Mouse (Mus musculus) lung, adult 18-20 months (tissue): ENCODE measurements around the gene Vav1.

Source experiments
- DNase-seq, 2 experiments: peaks; one replicate each; pipeline ENCODE4 v3.0.0; 2022; ENCODE audit warnings: mixed read lengths in 2 of 2

Vav1 gene

DNA sequence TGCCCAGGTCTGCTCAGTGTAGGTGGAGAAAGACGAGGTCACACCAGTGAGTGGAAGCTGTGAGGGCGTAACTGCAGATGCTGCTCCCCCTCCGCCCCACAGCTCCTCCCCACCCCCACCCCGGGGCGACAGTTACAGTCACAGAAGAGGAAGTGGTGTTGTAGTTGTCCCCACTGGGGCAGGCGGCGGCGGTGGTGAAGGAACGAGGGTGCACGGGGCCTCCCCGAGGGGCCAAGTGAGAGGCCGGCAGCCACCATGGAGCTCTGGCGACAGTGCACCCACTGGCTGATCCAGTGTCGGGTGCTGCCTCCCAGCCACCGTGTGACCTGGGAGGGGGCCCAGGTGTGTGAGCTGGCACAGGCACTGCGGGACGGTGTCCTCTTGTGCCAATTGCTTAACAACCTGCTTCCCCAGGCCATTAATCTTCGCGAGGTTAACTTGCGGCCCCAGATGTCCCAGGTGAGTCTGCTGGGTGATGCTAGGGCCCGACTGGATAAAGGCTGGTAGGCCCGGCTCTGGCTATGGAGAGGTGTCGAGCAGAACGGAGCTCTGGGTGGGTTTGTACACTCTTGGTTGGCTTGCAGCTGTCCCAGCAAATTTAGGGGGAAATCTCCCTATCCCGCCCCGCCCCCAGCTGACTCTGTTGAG is at the start of gene Vav1:
TSS of gene Vav1 (plus strand) at position 158 of the 648 bp plus-strand sequence.
- peak; percentile 54 to 65 for DNase-seq

DNA sequence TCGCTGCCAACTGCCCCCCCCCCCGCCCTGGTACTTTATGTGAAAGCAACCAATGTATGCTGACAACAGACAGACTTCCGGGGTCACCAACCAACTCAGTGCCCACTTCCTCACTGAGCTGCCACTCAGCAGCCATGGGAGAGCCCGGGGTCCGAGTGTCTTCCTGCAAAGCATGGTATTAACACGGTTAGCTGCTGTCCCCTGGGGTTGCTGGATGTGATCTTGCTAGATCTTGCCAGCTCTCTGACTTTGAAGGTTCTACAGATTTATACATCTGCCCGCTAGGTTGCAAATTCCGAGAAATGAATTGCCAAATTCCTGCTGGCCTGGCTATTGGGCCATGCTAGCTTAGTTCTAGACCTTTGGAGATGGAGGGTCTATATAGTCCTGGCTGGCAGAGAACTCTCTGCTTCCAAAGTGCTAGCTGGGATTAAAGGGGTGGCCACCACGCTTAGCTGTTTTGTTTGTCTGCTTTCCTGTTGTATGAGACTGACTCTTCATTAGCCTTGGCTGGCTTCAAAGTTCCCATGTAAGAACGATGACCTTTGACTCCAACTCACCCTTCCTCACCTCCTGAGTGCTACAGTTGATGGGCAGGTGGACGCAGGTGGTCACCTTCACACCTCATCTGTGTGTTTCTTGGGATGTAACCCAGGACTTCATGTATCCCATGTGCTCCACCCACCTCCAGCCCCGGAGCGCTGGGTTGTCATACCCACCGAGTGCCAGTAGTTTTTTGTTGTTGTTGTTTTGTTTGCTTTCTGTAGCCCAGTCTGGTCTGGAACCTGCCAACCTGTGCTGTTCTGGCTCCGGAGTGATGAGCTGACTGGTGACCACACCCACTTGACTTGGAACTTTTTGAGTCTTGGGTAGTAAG is 48.8 kb upstream of the Vav1 start:
- DNase-seq = no peak

DNA sequence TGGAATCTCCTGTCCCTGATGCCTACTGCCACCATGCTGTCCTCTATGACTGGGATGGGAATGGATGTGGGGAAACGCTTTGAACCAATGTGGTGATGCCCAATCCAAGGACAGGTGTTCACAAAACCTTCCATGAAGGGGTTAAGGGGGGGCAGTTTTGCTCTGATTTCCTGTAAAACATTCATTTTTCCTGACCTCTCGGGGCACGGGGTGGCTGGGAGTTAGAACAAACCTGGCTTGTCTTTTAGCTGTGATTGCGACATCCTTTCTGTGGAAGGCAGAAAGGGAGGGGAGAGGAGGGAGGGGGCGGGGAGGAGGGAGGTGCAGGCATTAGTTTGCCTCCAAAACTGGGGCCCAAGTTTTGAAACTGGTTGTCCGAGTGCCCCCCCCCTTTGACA is 48.2 kb upstream of the Vav1 start:
- peak; percentile 30 to 69 for DNase-seq

DNA sequence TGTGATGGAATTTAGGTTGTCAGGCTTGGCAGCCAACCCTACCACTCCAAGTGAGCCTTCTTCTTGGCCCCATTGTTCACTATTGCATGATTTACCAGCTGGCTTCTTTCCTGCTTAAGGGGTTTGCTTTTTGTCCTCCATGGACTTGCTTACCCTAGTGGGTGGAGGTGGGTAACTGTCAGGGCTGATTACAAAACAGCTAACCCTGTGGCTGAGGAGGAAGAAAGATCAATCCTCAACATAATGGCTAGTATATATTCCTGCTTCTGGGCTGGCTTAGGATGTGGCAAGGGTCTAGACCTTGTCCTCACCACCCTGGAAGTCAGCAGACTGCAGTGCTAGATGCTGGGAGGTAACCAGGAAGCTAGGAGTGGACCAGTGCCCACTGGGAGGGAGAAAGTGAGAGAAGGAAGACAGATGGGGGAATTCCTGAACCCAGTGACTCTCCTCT is 47.6 kb upstream of the Vav1 start:
- DNase-seq = peak; percentile 45 to 52

DNA sequence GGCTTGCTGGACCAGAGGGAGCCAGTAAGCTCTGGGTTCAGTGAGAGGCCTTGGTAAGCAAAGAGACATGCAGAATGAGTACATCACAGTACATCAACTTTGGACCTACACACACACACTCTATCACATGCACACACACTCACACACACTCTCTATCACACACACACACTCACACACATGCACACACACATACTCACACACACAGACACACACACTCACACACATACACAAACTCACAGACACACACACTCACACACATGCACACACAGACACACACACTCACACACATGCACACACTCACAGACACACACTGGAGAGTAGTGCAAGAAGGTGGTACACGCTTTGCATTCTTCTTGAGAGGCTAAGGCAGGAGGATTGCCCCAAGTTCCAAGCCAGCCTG is 46.7 kb upstream of the Vav1 start:
- no peak for DNase-seq

DNA sequence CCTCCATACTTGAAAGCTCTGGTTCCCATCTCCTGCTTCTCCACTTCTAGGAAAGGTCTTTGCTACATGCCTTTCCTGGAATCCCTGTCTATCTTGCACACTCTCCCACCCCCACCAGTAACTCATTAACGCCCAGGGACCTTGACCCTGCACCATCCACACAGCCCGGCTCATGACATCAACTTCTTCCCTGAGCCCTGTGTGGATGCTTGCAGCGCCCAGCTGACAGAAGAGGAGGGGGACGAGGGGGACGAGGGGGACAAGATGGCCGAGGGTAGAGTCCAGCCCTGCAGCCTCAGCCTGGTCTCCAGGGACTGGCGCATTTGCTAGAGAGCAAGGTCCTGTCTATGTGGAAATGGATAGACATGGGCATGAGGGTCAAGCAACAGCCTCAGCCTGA is 45.9 kb upstream of the Vav1 start:
- DNase-seq = no peak

DNA sequence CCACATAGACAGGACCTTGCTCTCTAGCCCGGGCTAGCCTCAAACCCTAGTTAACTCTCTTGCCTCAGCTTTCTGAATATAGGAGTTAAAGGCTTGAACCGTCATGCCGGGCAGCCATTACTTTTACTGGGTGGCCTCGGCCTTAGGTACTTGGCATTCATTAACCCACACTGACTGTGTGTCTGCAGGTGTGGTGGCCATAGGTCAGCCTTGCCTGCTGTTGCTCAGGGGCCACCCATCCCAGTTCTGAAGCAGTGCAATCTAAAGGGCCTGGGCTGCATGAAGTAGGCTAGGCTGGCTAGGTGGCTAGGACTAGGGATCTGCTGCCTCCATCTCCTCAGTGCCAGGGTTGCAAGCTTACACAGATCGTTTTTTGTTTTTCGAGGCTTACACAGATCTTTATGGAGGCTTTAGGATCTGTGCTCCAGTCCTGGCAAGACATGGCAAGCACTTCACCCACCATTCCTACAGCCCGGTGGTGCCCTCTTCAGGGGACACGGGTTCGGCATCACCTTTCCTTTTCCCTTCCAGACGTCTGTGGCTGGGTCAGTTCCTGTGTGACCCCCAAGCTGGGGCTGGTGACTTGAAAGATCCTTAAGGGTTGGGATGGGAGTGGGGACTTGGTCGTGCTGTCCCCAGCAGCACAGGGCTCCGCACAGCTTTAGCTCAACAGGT is 44.5 kb upstream of the Vav1 start:
- DNase-seq = no peak

DNA sequence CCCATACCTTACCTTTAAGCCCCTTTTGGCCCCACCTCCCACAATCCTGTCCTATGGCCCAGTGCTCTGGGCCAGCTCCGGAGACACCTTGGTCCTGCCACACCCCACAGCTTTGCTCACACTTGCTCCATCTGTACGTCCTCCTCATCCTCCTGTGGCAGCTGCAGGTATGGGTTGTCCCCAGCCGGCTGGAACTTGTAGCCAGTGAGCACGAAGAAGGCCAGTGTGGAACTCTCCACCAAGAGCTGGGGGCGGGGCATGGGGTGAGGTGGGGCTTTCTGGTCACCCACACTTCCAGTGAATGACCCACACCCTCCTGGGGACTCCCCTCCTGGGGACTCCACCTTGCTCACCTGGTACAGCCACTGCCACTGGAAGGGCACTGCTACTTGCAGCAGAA is 43.1 kb upstream of the Vav1 start:
- DNase-seq = no peak

DNA sequence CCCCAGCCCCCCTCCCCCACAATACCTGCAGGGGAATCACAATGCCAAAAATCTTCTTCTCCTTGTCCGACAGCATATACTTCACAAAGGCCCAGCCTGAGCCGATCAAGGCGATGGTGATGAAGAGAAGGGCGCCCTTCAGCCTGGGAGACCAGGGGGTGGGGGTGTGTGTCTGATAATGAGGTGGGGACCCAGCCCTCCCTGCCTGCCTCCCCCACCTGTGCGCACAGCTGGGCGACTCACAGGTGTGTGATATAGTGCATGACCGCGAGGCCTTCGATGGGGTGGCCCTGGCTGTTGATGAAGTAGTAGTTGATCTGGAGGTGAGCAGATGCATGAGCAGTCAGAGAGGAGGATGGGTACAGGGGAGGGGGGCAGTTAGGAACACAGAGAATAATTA is 41.7 kb upstream of the Vav1 start:
- DNase-seq = no peak

DNA sequence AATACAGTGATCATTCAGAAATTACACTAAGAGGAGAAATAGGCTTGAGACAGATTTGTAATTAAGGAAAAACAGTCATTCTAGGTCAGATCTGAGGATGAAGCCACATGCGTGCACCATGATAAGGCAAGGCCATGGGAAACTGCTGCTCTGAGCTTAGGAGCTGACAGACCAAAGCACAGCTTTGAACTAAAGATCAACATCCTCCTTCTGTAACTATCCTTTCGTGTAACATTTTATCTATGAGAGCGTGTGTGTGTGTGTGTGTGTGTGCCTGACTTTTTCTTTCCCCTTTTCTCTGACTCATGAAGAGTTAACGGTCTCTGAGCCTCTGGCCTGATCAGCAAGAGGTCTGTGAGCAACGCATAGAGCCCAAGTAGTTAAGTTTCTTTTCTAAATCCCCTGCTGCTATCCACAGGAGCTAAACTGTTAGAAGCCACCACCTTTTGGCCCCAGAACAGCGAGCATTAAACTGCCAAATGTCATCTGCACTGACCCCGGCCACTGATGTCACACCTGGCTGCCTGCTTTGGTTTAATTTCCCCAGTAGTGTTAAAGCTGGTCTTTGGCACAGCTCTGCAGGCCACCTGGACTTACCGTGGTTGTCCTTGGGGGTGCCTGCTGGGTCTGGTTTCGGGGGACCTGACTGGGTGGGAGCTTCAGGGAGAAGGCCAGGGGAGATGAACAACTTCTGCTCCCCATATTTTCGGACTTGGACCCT is 35.1 kb upstream of the Vav1 start:
- no peak for DNase-seq

DNA sequence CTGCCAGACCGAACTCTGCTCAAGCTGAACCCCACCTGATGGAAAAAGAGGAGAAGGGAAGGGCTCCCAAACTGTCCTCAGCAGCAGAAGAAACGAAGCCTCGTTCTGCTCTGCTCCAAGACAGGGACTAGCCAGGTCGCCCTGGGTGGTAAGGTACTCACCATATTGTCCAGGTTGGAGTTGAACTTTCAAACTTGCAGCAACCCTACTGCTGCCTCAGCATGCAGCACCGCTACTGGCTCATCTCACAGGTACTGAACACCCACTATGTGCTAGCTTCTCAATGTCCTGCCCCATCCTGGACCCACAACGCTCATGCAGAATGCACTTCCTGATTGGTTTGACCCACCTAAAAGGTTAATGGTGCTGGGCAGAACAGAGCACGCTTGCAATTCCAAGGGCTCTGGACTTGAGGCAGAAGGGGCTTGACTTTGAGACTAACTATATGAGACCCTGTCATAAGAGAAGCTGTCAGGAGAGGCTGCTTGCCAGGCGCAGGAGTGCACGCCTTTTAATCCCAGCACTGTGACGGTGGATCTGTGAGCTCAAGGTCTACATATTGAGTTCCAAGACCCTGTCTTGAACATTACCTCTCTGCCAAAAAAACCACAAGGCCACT is 33.5 kb upstream of the Vav1 start:
- DNase-seq = no peak

DNA sequence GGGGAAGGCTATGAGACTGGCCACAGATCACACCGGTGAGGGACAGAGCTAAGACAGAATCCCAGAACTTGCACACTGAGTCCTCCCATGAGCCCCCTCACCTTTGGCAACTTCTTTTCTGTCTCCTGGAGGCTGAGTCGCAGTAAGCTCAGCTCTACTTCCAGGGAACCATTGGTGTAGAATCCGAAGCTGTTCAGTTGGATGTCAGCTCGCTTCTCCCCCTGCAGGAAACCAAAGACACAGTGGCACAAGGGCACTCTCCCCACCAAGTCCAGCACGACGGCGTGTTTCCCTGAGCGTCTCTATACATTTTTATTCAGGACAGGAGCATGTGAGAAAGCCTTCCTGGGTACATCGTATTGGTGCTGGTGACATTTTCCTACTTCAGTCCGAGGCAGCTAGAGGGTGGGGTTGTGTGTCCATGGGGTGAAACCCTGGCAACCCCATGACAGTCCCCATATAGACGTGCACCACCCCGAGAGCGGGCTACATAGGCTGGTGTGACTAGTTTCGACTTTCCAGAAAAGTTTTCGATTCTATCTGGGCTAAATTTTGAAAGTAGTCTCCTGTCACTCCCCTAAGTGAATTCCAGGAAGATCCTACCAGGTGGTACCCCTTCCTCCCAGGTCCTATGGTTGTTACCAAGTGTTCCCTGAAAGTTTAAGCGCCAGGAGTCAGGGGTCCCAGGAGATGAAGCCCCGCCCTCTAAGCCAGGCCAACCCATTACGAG is 32.1 kb upstream of the Vav1 start:
- DNase-seq = no peak

DNA sequence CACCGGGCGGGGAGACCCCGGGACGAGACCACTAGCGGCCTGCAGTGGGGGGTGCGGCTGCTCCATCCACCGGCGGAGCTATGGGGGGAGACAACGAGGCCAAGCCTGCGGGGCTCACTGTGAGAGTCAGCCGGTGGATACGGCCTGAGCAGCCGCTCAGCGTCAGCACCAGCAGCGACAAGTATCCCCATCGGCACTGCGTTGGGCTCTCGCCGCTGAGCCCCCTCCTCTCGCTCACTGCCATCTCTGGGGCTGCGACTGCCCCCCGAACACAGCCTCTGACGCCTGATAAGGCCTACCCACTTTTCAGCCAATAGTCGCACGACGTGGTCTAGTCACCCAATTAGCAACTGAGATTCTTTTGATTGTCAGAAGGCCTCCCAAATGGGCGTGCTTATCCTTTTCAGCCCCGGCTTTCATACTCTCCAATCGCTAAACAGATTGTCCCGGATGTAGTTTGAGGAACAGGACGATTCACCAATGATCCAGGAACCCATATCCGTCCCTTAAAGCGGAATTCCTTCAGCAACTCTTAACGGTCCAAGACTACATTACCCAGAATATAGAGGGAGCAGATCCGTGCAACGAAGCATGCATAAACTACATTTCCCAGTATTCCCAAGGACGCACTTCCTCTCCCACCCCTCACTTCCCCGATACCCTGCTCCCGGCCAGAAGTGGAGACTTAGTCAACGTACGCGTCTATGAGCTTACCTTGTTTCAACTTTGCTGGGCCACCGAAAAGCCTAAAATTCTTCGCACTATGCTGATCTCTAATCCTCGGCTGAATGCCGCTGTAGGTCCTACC is 31.3 kb upstream of the Vav1 start:
- DNase-seq = peak; percentile 96 to 97

DNA sequence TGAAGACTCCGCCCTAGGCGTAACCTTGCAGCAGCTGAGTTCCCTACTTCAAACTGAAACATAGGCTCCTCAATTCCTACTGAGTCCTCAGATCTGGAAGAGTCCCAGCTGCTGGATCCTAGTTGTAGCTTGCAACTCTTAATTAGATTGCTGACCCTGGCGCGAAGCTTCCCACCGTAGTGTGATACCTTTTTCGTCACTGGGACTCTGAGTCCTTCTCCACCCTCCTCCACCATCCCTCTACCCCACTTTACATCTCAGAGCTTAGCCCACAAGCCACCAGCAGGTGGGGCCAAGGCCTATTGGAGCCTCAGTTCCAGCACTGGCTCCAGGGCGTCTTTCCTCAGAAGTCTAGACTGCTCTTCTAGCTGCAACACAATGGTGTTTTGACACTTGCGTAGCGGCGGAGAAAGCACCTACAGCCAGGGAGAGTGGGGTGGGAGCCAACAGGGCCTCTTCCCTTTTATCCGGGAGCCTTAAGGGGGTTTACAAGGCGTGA is 30.6 kb upstream of the Vav1 start, which contains the start of gene Gpr108:
TSS of gene Gpr108 (minus strand) at position 246 of the 499 bp plus-strand sequence.
- DNase-seq = peak; percentile 92 to 93

DNA sequence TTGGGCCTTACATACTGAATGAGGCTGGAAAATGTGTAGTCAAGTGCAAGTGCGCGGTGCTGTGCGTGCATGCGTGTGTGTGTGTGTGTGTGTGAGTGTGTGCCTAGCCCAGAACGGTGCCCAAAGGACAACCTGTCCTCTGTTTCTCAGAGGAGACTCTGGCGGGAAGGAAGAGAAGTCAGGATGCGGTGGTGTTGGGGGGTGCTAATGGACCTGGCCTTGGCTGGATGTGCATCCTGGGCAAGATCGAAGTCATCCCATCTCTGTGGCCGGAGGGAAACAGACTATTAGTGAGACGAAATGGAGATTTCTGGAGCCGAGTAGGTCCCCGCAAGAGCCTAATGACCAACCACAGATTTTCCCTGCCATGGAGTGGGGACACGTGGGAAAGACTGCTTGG is 30.1 kb upstream of the Vav1 start:
- no peak for DNase-seq

DNA sequence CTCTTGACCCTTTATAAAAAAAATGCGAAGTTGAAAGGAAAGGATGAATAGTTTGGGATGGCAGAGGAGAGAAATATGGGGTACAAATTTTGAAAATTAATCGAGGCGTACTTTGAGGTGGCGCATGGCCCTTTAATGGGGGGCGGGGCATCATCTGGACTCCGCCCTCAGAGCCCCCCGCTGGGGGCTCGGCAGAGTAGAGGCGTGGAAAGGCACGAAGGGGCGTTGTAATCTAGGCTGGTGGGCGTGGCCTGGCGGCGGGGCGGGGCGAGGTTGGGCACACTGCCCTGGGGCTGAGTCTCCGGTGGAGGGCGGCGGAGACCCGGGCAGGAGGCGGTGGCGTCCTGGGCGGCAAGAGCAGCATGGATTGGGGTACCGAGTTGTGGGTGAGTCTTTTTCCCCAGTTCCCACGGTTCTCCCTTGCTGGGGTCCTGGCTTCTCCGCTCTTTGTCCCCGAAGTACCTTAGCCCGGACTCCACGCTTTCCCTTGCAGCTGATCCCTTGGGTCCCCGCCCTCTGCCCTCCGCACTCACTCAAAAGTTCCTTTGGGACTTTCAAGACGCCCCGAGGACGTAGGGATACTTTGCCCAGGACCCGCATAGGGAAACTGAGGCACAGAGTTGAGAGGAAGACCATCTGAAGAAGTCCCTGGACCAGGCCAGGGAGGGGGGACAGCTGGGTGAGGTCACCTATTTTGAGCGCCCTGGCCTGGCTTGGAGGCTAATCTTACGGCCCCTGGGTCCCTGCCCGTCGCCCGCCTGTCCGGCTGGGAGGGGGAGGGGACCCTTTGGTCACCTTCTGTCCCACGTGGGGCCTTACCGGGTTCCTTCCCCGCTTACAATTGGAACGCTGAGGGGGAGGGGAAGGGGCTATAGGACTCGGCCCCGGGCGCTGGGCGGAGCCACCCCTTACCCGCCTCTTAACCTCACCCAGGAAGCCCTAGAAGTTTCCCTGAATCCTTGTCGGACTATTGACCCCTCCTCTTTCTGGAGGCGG is 29.4 kb upstream of the Vav1 start, which contains the start of gene Trip10:
TSS of gene Trip10 (plus strand) at position 270 of the 996 bp plus-strand sequence.
- DNase-seq = peak; percentile 96

DNA sequence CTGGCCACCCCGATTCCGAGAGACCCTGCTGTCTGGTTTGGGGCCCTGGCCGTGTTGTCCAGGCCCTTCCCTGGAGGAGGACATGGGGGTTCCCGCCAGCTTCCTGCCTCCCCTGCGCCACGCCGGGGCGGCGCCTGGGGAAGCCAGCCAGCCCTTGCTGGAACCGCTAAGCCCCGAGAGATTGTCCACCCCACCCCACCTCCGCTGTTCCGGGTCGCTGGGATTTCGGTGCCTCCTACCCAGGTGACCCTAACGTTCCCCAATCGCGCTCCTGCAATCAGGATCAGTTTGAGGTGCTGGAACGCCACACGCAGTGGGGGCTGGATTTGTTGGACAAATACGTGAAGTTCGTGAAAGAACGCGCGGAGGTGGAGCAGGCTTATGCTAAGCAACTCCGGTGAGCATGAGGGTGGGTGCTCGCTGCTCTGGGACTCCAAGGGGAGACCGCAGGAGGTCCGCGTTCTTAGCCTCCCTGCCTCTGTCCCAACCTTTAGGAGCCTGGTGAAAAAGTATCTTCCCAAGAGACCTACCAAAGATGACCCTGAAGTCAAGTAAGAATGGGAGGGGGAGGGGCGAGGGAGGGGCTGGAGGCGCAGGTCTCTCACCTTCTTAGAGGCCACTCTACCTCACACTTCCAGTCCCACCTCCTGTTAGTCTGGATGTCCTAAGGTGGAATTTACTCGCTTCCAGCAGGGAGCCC is 28.3 kb upstream of the Vav1 start:
- DNase-seq = peak; percentile 65 to 80

DNA sequence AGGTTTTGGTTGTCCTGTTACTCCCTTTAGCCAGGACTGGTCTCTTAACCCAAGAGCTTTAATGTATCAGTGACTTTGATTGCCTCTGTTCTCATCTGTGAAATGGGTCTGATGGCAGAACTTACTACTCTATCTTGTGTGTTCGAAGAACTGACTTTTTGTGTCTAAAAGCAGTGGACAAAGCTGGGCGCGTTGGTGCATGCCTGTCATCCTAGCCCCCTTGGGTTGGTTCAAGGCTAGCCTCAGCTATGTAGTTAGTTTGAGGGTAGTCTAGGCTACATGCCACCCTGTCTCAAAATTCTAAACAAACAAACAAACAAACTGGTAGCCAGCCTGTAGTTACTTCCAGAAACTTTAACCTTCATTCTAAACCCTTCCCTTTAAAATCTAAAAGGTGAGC is 27.5 kb upstream of the Vav1 start:
- no peak for DNase-seq

DNA sequence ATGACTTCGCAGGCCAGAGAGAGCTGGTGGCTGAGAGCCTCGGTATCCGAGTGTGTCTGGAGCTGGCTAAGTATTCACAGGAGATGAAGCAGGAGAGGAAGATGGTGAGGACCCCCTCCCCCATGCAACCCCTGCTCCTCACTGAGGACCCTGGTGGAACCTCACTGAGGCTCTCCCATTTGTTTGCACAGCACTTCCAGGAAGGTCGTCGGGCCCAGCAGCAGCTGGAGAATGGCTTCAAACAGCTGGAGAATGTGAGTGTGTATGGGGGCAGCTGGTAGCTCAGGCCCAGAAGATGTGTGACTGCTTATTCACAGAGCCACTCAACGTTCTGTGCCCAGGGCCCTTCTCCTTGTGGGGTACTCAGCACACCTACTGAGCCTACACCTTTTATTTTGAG is 25.6 kb upstream of the Vav1 start:
- DNase-seq = no peak
